Mouse (Mus musculus) olfactory bulb, adult 2 months (tissue): Measurements from ENCODE around the gene Ifnar1. TPM values are rescaled to one million over a fixed set of nuclear protein-coding genes. Genes with fewer than 3 reads are reported as not detected.

Source experiments
- H3K27ac ChIP-seq: fragments of 200-500 bp; 2 replicates; pipeline ENCODE4 v1.5.1; 2012; ENCODE audit warnings: low read depth, low read length; ENCODE audit not compliant: insufficient read depth
- H3K4me1 ChIP-seq: fragments of 200-500 bp; 2 replicates; pipeline ENCODE4 v1.6.1; 2012; ENCODE audit warnings: low read length; ENCODE audit not compliant: control insufficient read depth, insufficient read depth
- H3K4me3 ChIP-seq: fragments of 200-500 bp; 2 replicates; pipeline ENCODE4 v1.5.1; 2012; ENCODE audit warnings: mild to moderate bottlenecking, low read depth, low read length, moderate library complexity; ENCODE audit not compliant: insufficient read depth
- CTCF ChIP-seq: fragments of 200-500 bp; IDR thresholded peaks from 2 replicates; pipeline ENCODE4 v1.5.1; 2012; ENCODE audit warnings: low read depth, mild to moderate bottlenecking, low read length, moderate library complexity; ENCODE audit not compliant: insufficient read depth
- POLR2A ChIP-seq: fragments of 200-500 bp; IDR thresholded peaks from 2 replicates; pipeline ENCODE4 v1.6.1; 2012; ENCODE audit warnings: mild to moderate bottlenecking, low read depth, low read length, moderate library complexity; ENCODE audit not compliant: insufficient read depth
- WGBS: fragments of 180-500 bp; shearing (Covaris S2); methylation state at CpG from one replicate; pipeline ENCODE4 v1.1.7; 2018; 5-methylcytosine and 5-hydroxymethylcytosine counted together
- polyA plus RNA-seq: library from polyadenylated mRNA; stranded (reverse); fragments of >200 nt; gene quantifications from 2 replicates; pipeline ENCODE4 v1.2.4, GENCODE M21; 2012; ENCODE audit warnings: low replicate concordance; ENCODE audit not compliant: missing spikeins, insufficient read depth, insufficient read length

The Ifnar1 gene
- polyA plus RNA-seq, 1 experiment: not detected

DNA sequence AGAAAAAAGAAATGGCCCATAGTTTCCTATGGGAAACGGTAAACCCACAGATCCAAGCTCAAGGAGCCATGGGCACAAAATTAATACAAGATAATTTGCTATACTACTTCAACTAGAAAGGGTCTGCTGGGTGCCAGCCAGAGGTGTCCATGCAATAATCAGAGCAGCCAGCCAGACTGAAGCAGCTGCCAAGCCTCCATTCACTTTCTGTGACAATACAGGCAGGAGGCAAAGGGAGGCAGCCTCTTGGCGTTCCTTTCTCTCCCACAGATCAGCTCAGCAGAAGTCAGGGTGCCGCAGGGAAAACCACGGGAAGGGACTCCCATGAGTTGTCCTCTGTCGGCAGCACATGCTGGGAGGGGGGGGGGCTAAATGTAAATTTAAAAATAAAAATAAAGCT is 26.1 kb upstream of the Ifnar1 start:
- no peak for TF ChIP-seq CTCF
- TF ChIP-seq POLR2A: no peak
- H3K27ac ChIP-seq: no peak overlapping the region
- no peaks in the 10 kb centered on the region for H3K4me1 ChIP-seq
- WGBS: 21% methylated on average over 5 of the region's 5 CpGs
- no peak overlapping the region for H3K4me3 ChIP-seq

DNA sequence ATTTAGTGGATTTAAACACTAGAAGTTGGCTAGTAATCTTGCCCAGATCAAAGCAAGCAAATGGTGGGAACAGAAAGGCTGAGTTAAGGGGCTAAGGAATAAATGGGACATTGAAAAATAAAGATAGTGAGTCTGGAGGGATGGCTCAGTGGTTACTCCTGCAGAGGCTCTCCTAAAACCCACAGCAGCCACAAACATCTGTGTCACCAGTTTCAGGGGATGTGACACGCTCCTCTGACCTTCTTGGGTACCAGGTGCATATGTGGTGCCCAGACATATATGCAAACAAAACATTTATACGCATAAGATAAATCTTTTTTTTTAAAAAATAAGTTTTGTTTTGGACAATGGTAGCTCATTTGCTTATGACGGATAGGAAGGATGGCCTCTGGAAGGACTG is 25.6 kb upstream of the Ifnar1 start:
- no peak overlapping the region for H3K4me3 ChIP-seq
- no peaks in the 10 kb centered on the region for H3K4me1 ChIP-seq
- WGBS: 93% methylated on average over 3 of the region's 3 CpGs
- H3K27ac ChIP-seq: no peak overlapping the region
- TF ChIP-seq CTCF (no peak), POLR2A (no peak)

DNA sequence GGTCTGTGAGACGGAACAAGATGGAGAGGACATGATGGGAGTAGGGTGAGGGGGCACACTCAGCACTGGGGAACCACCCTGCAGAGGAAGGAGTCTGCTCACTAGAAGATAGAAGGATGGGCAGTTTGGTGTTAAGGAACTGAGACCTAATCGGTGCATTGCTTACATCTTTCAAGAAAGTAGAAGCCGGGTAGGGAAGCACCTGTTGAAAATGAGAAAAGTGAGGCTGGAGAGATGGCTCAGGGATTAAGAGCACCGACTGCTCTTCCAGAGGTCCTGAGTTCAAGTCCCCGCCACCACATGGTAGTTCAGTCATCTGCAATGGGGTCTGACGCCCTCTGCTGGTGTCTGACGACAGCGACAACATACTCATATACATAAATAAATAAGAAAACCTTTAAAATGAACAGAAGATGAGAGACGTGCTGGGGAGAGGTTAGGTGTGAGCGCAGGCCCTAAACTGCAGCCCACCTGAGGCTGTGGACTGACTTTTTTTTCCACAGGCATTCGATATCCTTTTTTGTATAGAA is 25.1 kb upstream of the Ifnar1 start:
- WGBS: 80% methylated on average over 11 of the region's 11 CpGs
- Histone ChIP-seq H3K27ac (no peak overlapping the region), H3K4me3 (no peak overlapping the region), H3K4me1 (no peaks in the 10 kb centered on the region)
- no peak for TF ChIP-seq CTCF
- TF ChIP-seq POLR2A: no peak

DNA sequence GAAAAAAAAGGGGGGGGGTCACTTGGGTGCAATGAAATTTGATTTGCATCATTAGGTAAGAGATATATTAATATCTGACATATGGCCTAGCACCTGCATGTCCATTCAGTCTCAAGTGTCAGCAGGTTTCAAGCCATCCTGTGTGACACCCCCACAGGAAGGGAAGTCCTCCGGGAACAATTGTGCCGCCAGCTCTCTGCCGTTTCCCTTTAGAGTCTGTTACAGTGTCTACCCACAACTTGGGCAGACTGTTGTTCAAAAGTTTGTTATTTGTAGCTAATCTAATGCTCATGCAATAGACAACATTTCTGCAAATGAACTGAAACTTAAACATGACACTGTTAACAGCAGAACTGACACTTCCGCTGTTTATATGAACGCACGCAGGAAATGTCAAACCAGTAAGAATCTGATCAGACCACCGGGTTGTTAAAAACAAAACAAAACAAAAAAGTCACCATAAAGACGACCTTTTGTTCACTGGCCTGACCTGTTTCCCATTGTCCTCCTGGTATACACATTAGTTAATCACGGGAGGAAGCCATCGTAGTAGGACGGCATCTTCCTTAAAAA is 23.9 kb upstream of the Ifnar1 start:
- TF ChIP-seq CTCF: no peak
- no peak for TF ChIP-seq POLR2A
- peaks cover 6% of the 10 kb centered on the region; the same call in 1 of the 2 replicates for H3K4me1 ChIP-seq
- no peak overlapping the region for H3K4me3 ChIP-seq
- no peak overlapping the region for H3K27ac ChIP-seq
- WGBS: 73% methylated on average over 11 of the region's 11 CpGs

DNA sequence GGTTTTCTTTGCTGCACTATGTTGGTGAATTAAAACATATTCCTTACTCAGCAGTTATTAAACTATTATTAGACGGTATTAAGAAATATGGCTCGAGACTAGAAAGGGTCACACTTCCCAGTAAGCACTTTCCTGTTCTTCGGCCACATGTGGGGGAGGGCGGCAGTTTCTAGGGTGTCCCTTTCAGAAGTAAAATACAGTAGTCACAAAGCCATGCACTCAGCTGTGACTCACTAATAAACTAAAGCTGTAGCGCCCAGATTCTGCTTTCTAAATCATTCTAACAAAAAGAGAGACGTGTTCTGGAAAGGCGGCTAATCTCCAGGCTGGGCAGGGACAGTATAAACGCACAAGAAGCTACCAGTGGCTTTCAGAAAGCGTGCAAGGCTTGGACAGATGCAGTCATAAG is 23.3 kb upstream of the Ifnar1 start:
- 54% methylated on average over 9 of the region's 9 CpGs for WGBS
- Histone ChIP-seq H3K27ac (no peak overlapping the region), H3K4me1 (peaks cover 10% of the 10 kb centered on the region; the same call in 1 of the 2 replicates), H3K4me3 (no peak overlapping the region)
- no peak for TF ChIP-seq CTCF
- no peak for TF ChIP-seq POLR2A

DNA sequence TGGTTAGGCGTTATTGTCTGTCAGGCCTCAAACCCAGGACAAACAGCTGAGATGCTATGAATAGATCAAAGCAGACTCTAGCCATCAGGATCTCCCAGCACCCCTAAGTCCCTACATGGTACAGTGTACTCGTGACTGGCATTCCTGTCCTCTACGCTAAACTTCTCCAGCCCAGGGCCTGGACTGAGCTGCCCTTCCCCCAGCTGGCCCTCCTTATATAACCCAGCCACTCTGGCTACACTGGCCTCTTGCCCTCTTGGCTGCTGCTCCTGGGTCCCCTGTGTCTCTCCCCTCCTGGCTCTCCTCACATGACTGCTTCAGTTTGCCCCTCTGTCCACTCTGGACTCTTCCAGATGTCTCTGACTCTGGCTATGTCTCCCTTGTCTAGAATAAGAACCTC is 22.4 kb upstream of the Ifnar1 start:
- H3K4me1 ChIP-seq: peaks cover 10% of the 10 kb centered on the region; the same call in 1 of the 2 replicates
- TF ChIP-seq CTCF: no peak
- no peak for TF ChIP-seq POLR2A
- H3K27ac ChIP-seq: no peak overlapping the region
- WGBS: 84% methylated on average over 3 of the region's 3 CpGs
- no peak overlapping the region for H3K4me3 ChIP-seq

DNA sequence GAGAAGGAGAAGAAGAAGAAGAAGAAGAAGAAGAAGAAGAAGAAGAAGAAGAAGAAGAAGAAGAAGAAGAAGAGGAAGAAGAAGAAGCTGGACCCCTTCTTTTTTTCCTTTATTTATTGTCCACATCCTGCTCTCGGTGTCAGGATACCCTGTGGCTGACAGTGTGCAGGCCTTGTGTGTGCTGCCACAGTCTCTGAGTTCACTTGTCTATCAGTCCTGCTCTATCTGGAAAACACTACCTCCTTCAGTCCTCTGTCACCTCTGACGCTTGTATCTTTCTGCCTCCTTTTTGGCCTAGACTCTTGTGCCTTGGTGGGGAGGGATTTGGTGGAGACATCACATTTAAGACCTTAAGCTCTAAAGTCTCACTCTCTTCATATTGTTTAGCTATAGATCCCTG is 21.6 kb upstream of the Ifnar1 start:
- no peak overlapping the region for H3K27ac ChIP-seq
- TF ChIP-seq POLR2A: no peak
- TF ChIP-seq CTCF: no peak
- no peak overlapping the region for H3K4me3 ChIP-seq
- 93% methylated on average over 2 of the region's 2 CpGs for WGBS
- peaks cover 10% of the 10 kb centered on the region; the same call in 1 of the 2 replicates for H3K4me1 ChIP-seq

DNA sequence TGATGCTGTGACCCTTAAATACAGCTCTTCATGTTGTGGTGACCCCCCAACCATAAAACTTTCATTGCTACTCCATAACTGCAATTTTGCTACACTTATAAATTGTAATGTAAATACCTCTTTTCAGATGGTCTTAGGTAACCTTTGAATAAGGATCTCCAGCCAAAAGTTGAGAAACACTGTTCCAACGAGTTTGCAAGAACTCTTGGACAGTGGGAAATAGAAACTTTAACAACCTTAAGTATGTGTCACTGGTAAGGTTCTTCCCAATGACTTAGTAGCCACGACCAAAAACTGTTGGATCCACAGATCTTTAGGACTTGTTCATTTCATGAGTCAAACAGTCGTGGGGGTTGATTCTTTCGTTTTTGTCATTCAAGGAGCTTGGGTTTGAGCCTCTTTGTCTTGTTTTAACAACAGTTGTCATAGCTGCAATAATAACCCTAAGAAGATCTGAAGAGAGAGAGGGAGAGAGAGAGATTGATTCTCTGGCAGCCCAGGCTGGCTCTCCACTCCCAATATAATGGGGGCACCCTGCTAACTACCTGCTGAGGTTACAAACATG is 21.1 kb upstream of the Ifnar1 start:
- peaks cover 10% of the 10 kb centered on the region; the same call in 1 of the 2 replicates for H3K4me1 ChIP-seq
- 76% methylated on average over 4 of the region's 4 CpGs for WGBS
- H3K4me3 ChIP-seq: no peak overlapping the region
- TF ChIP-seq POLR2A (no peak), CTCF (no peak)
- 0 out of 2 replicates have a peak overlapping the region, but pooled peaks have one; percentile 43 for H3K27ac ChIP-seq
